Mouse (Mus musculus): Measurements from ENCODE around the gene Gm10188. TPM values are rescaled to one million over a fixed set of nuclear protein-coding genes. Genes with fewer than 3 reads are reported as not detected.
A peak's percentile ranks its signal among the peaks of the same experiment; 100 is the strongest.

Gm10188 gene
- polyA plus RNA-seq, 1 experiment from 2014 or later, result 0.24 TPM

GRCm38 (mm10) chr1:132199244-132199643, 30.3 kb downstream of the Gm10188 start:
- Histone ChIP-seq H3K36me3 (peaks cover 10% of the 10 kb centered on the region), H3K9me3 (no peaks in the 10 kb centered on the region), H3K27me3 (ENCODE audit: insufficient read depth, poor library complexity, severe bottlenecking) (peaks cover 38% of the 10 kb centered on the region), H3K4me1 (replicated peaks) (peaks cover 92% of the 10 kb centered on the region), H3K4me3 (no peak overlapping the region), H3K27ac (peak overlapping the region; percentile 81)
- WGBS, result 76% methylated on average over 6 of the region's 6 CpGs
- no peak for DNase-seq (ENCODE audit: low spot score)

DNA sequence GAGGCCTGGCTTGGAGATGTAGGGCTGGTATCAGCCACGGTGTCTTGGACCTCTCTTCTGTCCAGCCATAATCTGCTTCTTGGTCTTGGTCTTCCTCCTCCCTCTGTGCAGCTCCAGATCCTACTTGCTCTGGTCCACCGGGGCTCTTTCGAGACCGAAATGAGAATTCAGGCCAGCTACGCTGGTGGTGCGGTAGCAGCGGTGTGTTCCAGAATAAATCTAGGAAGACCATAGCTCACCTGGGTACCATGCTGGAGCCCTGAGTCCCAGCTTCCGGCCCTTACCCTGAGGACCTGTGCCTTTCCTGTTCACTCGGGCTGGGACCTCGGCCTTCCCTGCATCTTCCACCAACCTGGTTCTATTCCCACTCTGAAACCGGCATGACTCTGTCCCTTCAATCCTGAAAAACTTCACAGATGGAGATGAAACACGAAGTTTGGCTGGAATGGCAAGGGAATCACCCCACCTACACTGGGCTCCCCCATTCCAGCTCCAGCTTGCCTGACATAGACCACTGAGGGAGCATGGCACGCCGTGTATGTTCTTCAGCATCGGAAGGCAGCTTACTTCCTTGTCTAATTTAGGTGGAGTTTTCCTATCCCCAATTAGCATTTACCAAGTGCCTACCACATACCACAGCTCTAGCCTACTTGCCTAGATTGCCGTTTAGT, 31.0 kb downstream of the Gm10188 start:
- 82% methylated on average over 16 of the region's 16 CpGs for WGBS

GRCm38 (mm10) chr1:132197666-132198065, 31.9 kb downstream of the Gm10188 start:
- Histone ChIP-seq H3K4me3 (no peak overlapping the region), H3K9me3 (no peaks in the 10 kb centered on the region), H3K27me3 (ENCODE audit: insufficient read depth, poor library complexity, severe bottlenecking) (peaks cover 52% of the 10 kb centered on the region), H3K4me1 (replicated peaks) (peaks cover 98% of the 10 kb centered on the region), H3K36me3 (peaks cover 11% of the 10 kb centered on the region), H3K27ac (peak overlapping the region; percentile 75)
- WGBS, result 7% methylated on average over 9 of the region's 9 CpGs
- no peak for DNase-seq (ENCODE audit: low spot score)

More for the DNA sequence above, 31.0 kb downstream of the Gm10188 start:
- no peak overlapping the region for H3K4me3 ChIP-seq
- no peaks in the 10 kb centered on the region for H3K9me3 ChIP-seq
- peaks cover 43% of the 10 kb centered on the region for H3K27me3 ChIP-seq (ENCODE audit: insufficient read depth, poor library complexity, severe bottlenecking)
- no peak for DNase-seq (ENCODE audit: low spot score)
- peak overlapping the region; percentile 75; the same call in 1 of the 2 replicates for H3K27ac ChIP-seq
- H3K4me1 ChIP-seq (replicated peaks), result peaks cover 96% of the 10 kb centered on the region
- H3K36me3 ChIP-seq, result peaks cover 11% of the 10 kb centered on the region

DNA sequence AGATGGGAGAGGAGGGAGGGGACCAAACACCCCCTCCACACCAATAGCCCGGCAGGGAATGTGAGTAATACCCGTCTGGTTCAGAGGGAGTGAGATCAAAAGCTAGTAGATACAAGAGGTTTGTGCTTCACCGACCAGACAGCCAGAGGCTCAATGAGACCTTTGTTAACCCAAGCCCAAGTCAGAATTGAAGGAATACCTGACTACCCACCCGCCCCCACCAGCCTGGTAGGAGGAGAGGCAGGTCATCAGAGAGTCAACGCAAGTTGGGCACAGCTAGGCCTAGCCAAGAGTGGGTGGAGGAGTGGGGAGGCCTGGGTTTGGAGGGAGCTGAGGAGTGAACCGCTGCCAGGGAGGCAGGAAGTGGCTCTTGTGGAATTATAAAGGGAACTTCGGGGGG, 33.2 kb downstream of the Gm10188 start:
- peaks cover 100% of the 10 kb centered on the region for H3K4me1 ChIP-seq (replicated peaks)
- peak overlapping the region; percentile 77 for H3K27ac ChIP-seq
- H3K4me3 ChIP-seq, result no peak overlapping the region
- H3K27me3 ChIP-seq (ENCODE audit: insufficient read depth, poor library complexity, severe bottlenecking), result peaks cover 58% of the 10 kb centered on the region
- DNase-seq (ENCODE audit: low spot score), result no peak
- WGBS, result 13% methylated on average over 7 of the region's 7 CpGs
- no peaks in the 10 kb centered on the region for H3K9me3 ChIP-seq
- H3K36me3 ChIP-seq, result peaks cover 11% of the 10 kb centered on the region

DNA sequence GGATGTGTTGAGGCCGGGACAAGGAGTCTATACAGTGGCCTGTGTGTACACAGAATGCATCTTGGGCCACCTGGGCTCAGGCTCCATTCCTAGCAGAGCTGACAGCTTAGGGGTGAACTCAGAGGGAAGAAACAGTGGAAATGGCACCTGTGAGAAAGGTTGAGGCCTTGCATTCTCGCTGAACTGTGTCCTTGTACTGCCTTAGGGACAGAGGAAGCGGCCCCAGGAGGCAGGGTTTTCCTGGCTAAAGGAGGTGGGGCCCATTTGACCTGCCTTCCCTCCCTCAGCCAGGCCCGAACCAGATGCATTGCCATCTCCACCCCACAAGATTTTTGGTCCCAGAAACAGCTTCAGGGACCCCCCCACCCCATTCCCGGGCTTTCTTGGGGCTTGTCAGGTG, 33.9 kb downstream of the Gm10188 start:
- H3K27ac ChIP-seq, result peak overlapping the region; percentile 77
- H3K9me3 ChIP-seq, result no peaks in the 10 kb centered on the region
- peaks cover 97% of the 10 kb centered on the region for H3K4me1 ChIP-seq (replicated peaks)
- H3K36me3 ChIP-seq, result peaks cover 11% of the 10 kb centered on the region
- WGBS, result 35% methylated on average over 5 of the region's 5 CpGs
- DNase-seq (ENCODE audit: low spot score), result no peak
- H3K4me3 ChIP-seq, result no peak overlapping the region
- peaks cover 65% of the 10 kb centered on the region for H3K27me3 ChIP-seq (ENCODE audit: insufficient read depth, poor library complexity, severe bottlenecking)

GRCm38 (mm10) chr1:132195100-132195499, 34.5 kb downstream of the Gm10188 start:
- Histone ChIP-seq H3K36me3 (peaks cover 11% of the 10 kb centered on the region), H3K27ac (peak overlapping the region; percentile 77), H3K4me1 (replicated peaks) (peaks cover 97% of the 10 kb centered on the region), H3K9me3 (no peaks in the 10 kb centered on the region), H3K27me3 (ENCODE audit: insufficient read depth, poor library complexity, severe bottlenecking) (peaks cover 69% of the 10 kb centered on the region), H3K4me3 (no peak overlapping the region; the same call in 1 of the 2 replicates)
- 38% methylated on average over 9 of the region's 9 CpGs for WGBS
- DNase-seq (ENCODE audit: low spot score), result no peak

- Histone ChIP-seq H3K4me1 (replicated peaks) (peaks cover 97% of the 10 kb centered on the region), H3K36me3 (peaks cover 11% of the 10 kb centered on the region), H3K27me3 (ENCODE audit: insufficient read depth, poor library complexity, severe bottlenecking) (peaks cover 71% of the 10 kb centered on the region), H3K4me3 (peak overlapping the region; percentile 13; the same call in 1 of the 2 replicates), H3K9me3 (no peaks in the 10 kb centered on the region), H3K27ac (0 out of 2 replicates have a peak overlapping the region, but pooled peaks have one; percentile 100)
- no peak for DNase-seq (ENCODE audit: low spot score)
- WGBS, result 57% methylated on average over 3 of the region's 3 CpGs
These were observed 34.9 kb downstream of the Gm10188 start for GRCm38 (mm10) chr1:132194624-132195023.

GRCm38 (mm10) chr1:132193806-132194205, 35.8 kb downstream of the Gm10188 start:
- H3K27me3 ChIP-seq (ENCODE audit: insufficient read depth, poor library complexity, severe bottlenecking), result peaks cover 71% of the 10 kb centered on the region
- peaks cover 97% of the 10 kb centered on the region for H3K4me1 ChIP-seq (replicated peaks)
- 67% methylated on average over 3 of the region's 3 CpGs for WGBS
- DNase-seq (ENCODE audit: low spot score), result no peak
- H3K36me3 ChIP-seq, result peaks cover 11% of the 10 kb centered on the region
- peak overlapping the region; percentile 91; the same call in 1 of the 2 replicates for H3K4me3 ChIP-seq
- H3K9me3 ChIP-seq, result no peaks in the 10 kb centered on the region
- H3K27ac ChIP-seq, result peak overlapping the region; percentile 100

GRCm38 (mm10) chr1:132191786-132192680, 37.5 kb downstream of the Gm10188 start:
- Histone ChIP-seq H3K4me3 (peak overlapping the region; percentile 91), H3K27me3 (ENCODE audit: insufficient read depth, poor library complexity, severe bottlenecking) (peaks cover 78% of the 10 kb centered on the region), H3K4me1 (replicated peaks) (peaks cover 97% of the 10 kb centered on the region), H3K27ac (peak overlapping the region; percentile 100), H3K9me3 (no peaks in the 10 kb centered on the region), H3K36me3 (0 out of 2 replicates have a peak, but pooled peaks cover 6% of the 10 kb centered on the region)
- WGBS, result 3% methylated on average over 16 of the region's 16 CpGs
- DNase-seq (ENCODE audit: low spot score), result peak; percentile 71

- Histone ChIP-seq H3K36me3 (0 out of 2 replicates have a peak, but pooled peaks cover 6% of the 10 kb centered on the region), H3K27ac (peak within 1 kb of the TSS; percentile 100), H3K27me3 (ENCODE audit: insufficient read depth, poor library complexity, severe bottlenecking) (peaks cover 73% of the 10 kb centered on the region), H3K4me1 (replicated peaks) (peaks cover 94% of the 10 kb centered on the region), H3K4me3 (peak within 1 kb of the TSS; percentile 91), H3K9me3 (no peaks in the 10 kb centered on the region)
- DNase-seq (ENCODE audit: low spot score), result peak; percentile 62
- under 1% methylated on average over 34 of the region's 34 CpGs for WGBS
These were observed 38.3 kb downstream of the Gm10188 start, which contains the start of the genes Lemd1 and AC124108.1 for GRCm38 (mm10) chr1:132191093-132191785. Lemd1 (plus strand) TSS chr1:132191431. AC124108.1 (plus strand) TSS chr1:132191457.

- under 1% methylated on average over 60 of the region's 62 CpGs for WGBS
- peak overlapping the region; percentile 91 for H3K4me3 ChIP-seq
These were observed 38.9 kb downstream of the Gm10188 start for GRCm38 (mm10) chr1:132190621-132191092.

GRCm38 (mm10) chr1:132190040-132190513, 39.5 kb downstream of the Gm10188 start:
- no peaks in the 10 kb centered on the region for H3K9me3 ChIP-seq
- H3K36me3 ChIP-seq, result 0 out of 2 replicates have a peak, but pooled peaks cover 6% of the 10 kb centered on the region
- peak overlapping the region; percentile 91 for H3K4me3 ChIP-seq
- H3K4me1 ChIP-seq (replicated peaks), result peaks cover 83% of the 10 kb centered on the region
- peaks cover 68% of the 10 kb centered on the region for H3K27me3 ChIP-seq (ENCODE audit: insufficient read depth, poor library complexity, severe bottlenecking)
- peak; percentile 87 for DNase-seq (ENCODE audit: low spot score)
- H3K27ac ChIP-seq, result peak overlapping the region; percentile 100
- WGBS, result under 1% methylated on average over 50 of the region's 50 CpGs

More at GRCm38 (mm10) chr1:132190621-132191092, 38.9 kb downstream of the Gm10188 start:
- H3K27ac ChIP-seq, result peak overlapping the region; percentile 100
- peaks cover 89% of the 10 kb centered on the region for H3K4me1 ChIP-seq (replicated peaks)
- 0 out of 2 replicates have a peak, but pooled peaks cover 6% of the 10 kb centered on the region for H3K36me3 ChIP-seq
- DNase-seq (ENCODE audit: low spot score), result peak; percentile 69
- H3K27me3 ChIP-seq (ENCODE audit: insufficient read depth, poor library complexity, severe bottlenecking), result peaks cover 69% of the 10 kb centered on the region
- H3K9me3 ChIP-seq, result no peaks in the 10 kb centered on the region

All from hindbrain, embryonic 10.5 days (tissue).